Mouse (Mus musculus): ENCODE measurements around the gene Trim25. TPM values are rescaled to one million over a fixed set of nuclear protein-coding genes. Genes with fewer than 3 reads are reported as not detected.
"Not testable (repeated sequence)": the region's sequence is repeated elsewhere in the genome, so short reads cannot be mapped to it uniquely, and the experiment has no call there.

The Trim25 gene
- polyA plus RNA-seq, 1 experiment, result 4.3 TPM

- DNase-seq (ENCODE audit: extremely low spot score in 1 of 2, low spot score in 1 of 2), result peak in 1 of 2 experiments; percentile 58
Observed at GRCm38 (mm10) chr11:88993625-88994024, 5.6 kb upstream of the Trim25 start.

- no peak for DNase-seq (ENCODE audit: extremely low spot score in 1 of 2, low spot score in 1 of 2)
Observed at GRCm38 (mm10) chr11:88994492-88994891, 4.7 kb upstream of the Trim25 start.

GRCm38 (mm10) chr11:88995616-88996015 lies 3.6 kb upstream of the Trim25 start:
- no peak for DNase-seq (ENCODE audit: extremely low spot score in 1 of 2, low spot score in 1 of 2)

GRCm38 (mm10) chr11:88996427-88996826 lies 2.7 kb upstream of the Trim25 start:
- DNase-seq (ENCODE audit: extremely low spot score in 1 of 2, low spot score in 1 of 2), result no peak

- DNase-seq (ENCODE audit: extremely low spot score in 1 of 2, low spot score in 1 of 2), result not testable (repeated sequence)
Observed at GRCm38 (mm10) chr11:88997343-88997742, 1.8 kb upstream of the Trim25 start.

GRCm38 (mm10) chr11:88998406-88998805 lies 770 bp upstream of the Trim25 start:
- DNase-seq (ENCODE audit: extremely low spot score in 1 of 2, low spot score in 1 of 2), result no peak

GRCm38 (mm10) chr11:88999723-89000526 lies 749 bp downstream of the Trim25 start:
- no peak for DNase-seq (ENCODE audit: extremely low spot score in 1 of 2, low spot score in 1 of 2)

GRCm38 (mm10) chr11:89000527-89000819 lies 1.3 kb downstream of the Trim25 start:
- no peak for DNase-seq (ENCODE audit: extremely low spot score in 1 of 2, low spot score in 1 of 2)

- no peak for DNase-seq (ENCODE audit: extremely low spot score in 1 of 2, low spot score in 1 of 2)
Observed at GRCm38 (mm10) chr11:89001569-89001968, 2.4 kb downstream of the Trim25 start.

GRCm38 (mm10) chr11:89002068-89002467 lies 2.9 kb downstream of the Trim25 start:
- no peak for DNase-seq (ENCODE audit: extremely low spot score in 1 of 2, low spot score in 1 of 2)

GRCm38 (mm10) chr11:89002621-89003020 lies 3.4 kb downstream of the Trim25 start:
- DNase-seq (ENCODE audit: extremely low spot score in 1 of 2, low spot score in 1 of 2), result no peak

GRCm38 (mm10) chr11:89003078-89003477 lies 3.9 kb downstream of the Trim25 start:
- DNase-seq (ENCODE audit: extremely low spot score in 1 of 2, low spot score in 1 of 2), result no peak

GRCm38 (mm10) chr11:89003726-89004125 lies 4.5 kb downstream of the Trim25 start:
- no peak for DNase-seq (ENCODE audit: extremely low spot score in 1 of 2, low spot score in 1 of 2)

- DNase-seq (ENCODE audit: extremely low spot score in 1 of 2, low spot score in 1 of 2), result no peak
Observed at GRCm38 (mm10) chr11:89005473-89005872, 6.3 kb downstream of the Trim25 start.

GRCm38 (mm10) chr11:89006404-89006803 lies 7.2 kb downstream of the Trim25 start:
- DNase-seq (ENCODE audit: extremely low spot score in 1 of 2, low spot score in 1 of 2), result no peak

- no peak for DNase-seq (ENCODE audit: extremely low spot score in 1 of 2, low spot score in 1 of 2)
Observed at GRCm38 (mm10) chr11:89007582-89007981, 8.4 kb downstream of the Trim25 start.

GRCm38 (mm10) chr11:89009066-89009465 lies 9.9 kb downstream of the Trim25 start:
- DNase-seq (ENCODE audit: extremely low spot score in 1 of 2, low spot score in 1 of 2), result no peak

- no peak for DNase-seq (ENCODE audit: extremely low spot score in 1 of 2, low spot score in 1 of 2)
Observed at GRCm38 (mm10) chr11:89009496-89009895, 10.3 kb downstream of the Trim25 start.

- DNase-seq (ENCODE audit: extremely low spot score in 1 of 2, low spot score in 1 of 2), result no peak
Observed at GRCm38 (mm10) chr11:89012241-89012640, 13.1 kb downstream of the Trim25 start.

- no peak for DNase-seq (ENCODE audit: extremely low spot score in 1 of 2, low spot score in 1 of 2)
Observed at GRCm38 (mm10) chr11:89017514-89018182, 18.5 kb downstream of the Trim25 start.

GRCm38 (mm10) chr11:89020681-89021305 lies 21.6 kb downstream of the Trim25 start:
- DNase-seq (ENCODE audit: extremely low spot score in 1 of 2, low spot score in 1 of 2), result no peak

- DNase-seq (ENCODE audit: extremely low spot score in 1 of 2, low spot score in 1 of 2), result no peak
Observed at GRCm38 (mm10) chr11:89021687-89022086, 22.5 kb downstream of the Trim25 start.
